Mouse (Mus musculus) ES-E14 (cell line): ENCODE results near the gene Rab19.

Experiments
- CHD2 ChIP-seq: IDR thresholded peaks from 2 replicates; pipeline ENCODE4 v1.6.1; 2014; ENCODE audit warnings: mild to moderate bottlenecking, low read depth, low read length, inconsistent platforms
- MAFK ChIP-seq: IDR thresholded peaks from 2 replicates; pipeline ENCODE4 v1.6.1; 2014; ENCODE audit warnings: mild to moderate bottlenecking, low read depth, low read length, inconsistent platforms; ENCODE audit not compliant: insufficient read depth
- ZC3H11A ChIP-seq: IDR thresholded peaks from 2 replicates; pipeline ENCODE4 v1.6.1; 2012; ENCODE audit warnings: low read depth, mild to moderate bottlenecking, inconsistent platforms, low read length, borderline replicate concordance
- ZNF384 ChIP-seq: IDR thresholded peaks from 2 replicates; pipeline ENCODE4 v1.6.1; 2012; ENCODE audit warnings: low read depth, low read length, inconsistent platforms

DNA sequence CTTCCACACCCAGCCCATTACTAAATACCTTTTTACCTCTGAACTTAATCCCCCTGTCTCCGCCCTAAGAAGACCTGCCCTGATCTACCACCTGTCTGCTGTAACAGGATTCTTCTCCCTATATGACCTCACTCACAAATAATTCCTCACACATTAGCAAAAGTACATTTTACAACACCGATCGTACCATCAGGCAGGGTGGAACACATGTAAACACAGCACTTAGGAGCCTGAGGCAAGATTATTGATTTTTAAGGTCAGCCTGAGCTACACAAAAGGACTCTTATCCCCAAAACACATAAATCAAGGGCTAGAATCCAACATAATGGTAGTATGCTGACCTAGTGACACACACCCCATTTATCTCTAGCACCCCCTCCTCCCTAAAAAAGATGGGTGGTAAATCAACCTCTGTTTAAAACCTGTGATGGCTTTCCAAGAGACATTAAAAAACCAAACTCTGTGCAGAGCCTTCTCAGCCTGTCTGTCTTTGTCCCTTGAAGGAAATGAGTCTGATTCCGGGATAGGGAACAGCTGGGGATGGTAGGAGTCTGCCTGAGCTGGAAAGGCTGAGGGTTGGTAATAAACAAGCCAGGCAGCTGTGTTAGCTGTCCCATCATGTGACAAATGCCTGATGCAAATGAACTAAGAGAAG is 7.5 kb upstream of the Rab19 start:
- TF ChIP-seq MAFK = no peak
- TF ChIP-seq ZC3H11A = no peak
- TF ChIP-seq CHD2 = no peak
- no peak for TF ChIP-seq ZNF384
